Mouse (Mus musculus): ENCODE data around the gene Ttc3.

- TF ChIP-seq POLR2A (IDR thresholded peaks at IDR 0.05; ENCODE audit: low read depth, low read length) (no peak), CTCF (IDR thresholded peaks at IDR 0.05; ENCODE audit: extremely low read depth, insufficient read length, insufficient replicate concordance, low read depth, low read length) (no peak)
These were observed 66.4 kb downstream of the Ttc3 start for GRCm38 (mm10) chr16:94436801-94437200.
